Mouse (Mus musculus) stomach, embryonic 16.5 days (tissue): ENCODE data around the gene Usp44. TPM values are rescaled to one million over a fixed set of nuclear protein-coding genes. Genes with fewer than 3 reads are reported as not detected.
A peak's percentile ranks its signal among the peaks of the same experiment; 100 is the strongest.
"Not testable (repeated sequence)": the region's sequence is repeated elsewhere in the genome, so short reads cannot be mapped to it uniquely, and the experiment has no call there.

Experiments used
- ATAC-seq: fragments of 200-750 bp; cut with Nextera tagmentation; 2 replicates; pipeline ENCODE4 v1.8.0; 2017; ENCODE audit warnings: moderate number of reproducible peaks, moderate TSS enrichment; ENCODE audit not compliant: insufficient read depth, low FRiP score
- H3K27ac ChIP-seq: fragments of 300-500 bp; sonication (generic); 2 replicates; pipeline ENCODE4 v1.5.1; 2014; ENCODE audit warnings: low read length
- H3K27me3 ChIP-seq: fragments of 300-500 bp; sonication (generic); 2 replicates; pipeline ENCODE4 v1.6.1; 2014; ENCODE audit warnings: low read length, control low read depth, mixed read lengths; ENCODE audit not compliant: control insufficient read depth, insufficient read depth
- H3K36me3 ChIP-seq: fragments of 300-500 bp; sonication (generic); 2 replicates; pipeline ENCODE4 v1.6.1; 2014; ENCODE audit warnings: low read length; ENCODE audit not compliant: control insufficient read depth, insufficient read depth
- H3K4me1 ChIP-seq: fragments of 300-500 bp; sonication (generic); 2 replicates; pipeline ENCODE4 v1.6.1; 2014; ENCODE audit warnings: low read length, control low read depth, mixed read lengths; ENCODE audit not compliant: control insufficient read depth, insufficient read depth
- H3K4me2 ChIP-seq: fragments of 300-500 bp; sonication (generic); 2 replicates; pipeline ENCODE4 v1.6.1; 2014; ENCODE audit warnings: low read depth, low read length, mixed read lengths
- H3K4me3 ChIP-seq: fragments of 300-500 bp; sonication (generic); replicated peaks from 2 replicates; pipeline ENCODE4 v1.5.1; 2014; ENCODE audit warnings: mild to moderate bottlenecking, low read length
- H3K9ac ChIP-seq: fragments of 300-500 bp; sonication (generic); 2 replicates; pipeline ENCODE4 v1.6.1; 2014; ENCODE audit warnings: low read length
- H3K9me3 ChIP-seq: fragments of 300-500 bp; sonication (generic); replicated peaks from 2 replicates; pipeline ENCODE4 v1.6.1; 2016; ENCODE audit warnings: low read length, control low read depth; ENCODE audit not compliant: control insufficient read depth
- WGBS: fragments of 180-500 bp; shearing (Covaris S2); extraction: QIAGEN DNeasy Blood & Tissue Kit; methylation state at CpG from one replicate; pipeline ENCODE4 v1.1.7; 2014; 5-methylcytosine and 5-hydroxymethylcytosine counted together
- polyA plus RNA-seq: library from polyadenylated mRNA; unstranded; fragments of >200 nt; fragmentation: Nextera tagmentation; extraction: Ambion mirVana; gene quantifications from 2 replicates; pipeline ENCODE4 v1.2.1, GENCODE M21; 2015

Gene Usp44
- polyA plus RNA-seq, 1 experiment from 2014 or later, result 0.35 TPM

DNA sequence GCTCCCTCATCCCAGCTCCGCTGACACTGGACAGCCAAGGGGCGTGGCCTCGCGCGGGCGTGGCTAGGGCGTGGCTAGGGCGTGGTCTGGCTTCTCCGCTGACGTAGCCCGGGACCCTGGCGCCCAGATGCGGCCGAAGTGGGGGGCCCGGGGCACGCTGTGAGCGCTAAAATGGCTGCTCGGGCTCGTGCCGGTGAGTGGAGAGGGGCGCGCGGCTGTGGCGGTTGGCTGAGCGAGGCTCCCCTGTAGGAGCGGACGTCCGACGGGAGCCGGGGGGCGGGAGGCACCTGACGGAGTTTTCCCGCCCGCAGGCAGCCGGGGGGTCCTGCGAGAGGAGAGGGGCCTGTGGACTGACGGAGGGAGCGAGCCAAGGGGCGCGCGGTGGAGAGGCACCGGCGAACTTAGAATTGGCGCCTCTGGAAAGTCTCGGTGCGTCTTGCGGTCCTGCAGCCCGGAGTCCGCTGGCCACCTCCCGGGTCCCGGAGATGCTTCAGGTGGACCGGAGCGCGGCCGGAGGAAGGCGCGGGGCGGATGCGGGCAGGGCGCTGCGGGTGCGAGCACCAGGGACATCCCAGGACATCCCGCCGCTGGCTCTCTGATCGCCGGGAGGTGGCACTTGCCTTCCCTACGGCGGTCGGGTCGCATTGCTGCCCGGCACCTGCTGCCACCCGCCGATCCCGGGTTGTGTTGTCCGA lies 2.5 kb downstream of the Usp44 start:
- no peaks in the 10 kb centered on the region for H3K9me3 ChIP-seq
- no peak overlapping the region for H3K27ac ChIP-seq
- H3K36me3 ChIP-seq, result no peaks in the 10 kb centered on the region
- WGBS, result under 1% methylated on average over 73 of the region's 75 CpGs
- peaks cover 11% of the 10 kb centered on the region; the same call in 1 of the 2 replicates for H3K4me1 ChIP-seq
- H3K27me3 ChIP-seq, result peaks cover 55% of the 10 kb centered on the region
- H3K4me3 ChIP-seq, result peak overlapping the region; percentile 63
- H3K9ac ChIP-seq, result peak overlapping the region; percentile 59
- ATAC-seq, result peak; percentile 76; the same call in 1 of the 2 replicates
- peak overlapping the region; percentile 87 for H3K4me2 ChIP-seq

DNA sequence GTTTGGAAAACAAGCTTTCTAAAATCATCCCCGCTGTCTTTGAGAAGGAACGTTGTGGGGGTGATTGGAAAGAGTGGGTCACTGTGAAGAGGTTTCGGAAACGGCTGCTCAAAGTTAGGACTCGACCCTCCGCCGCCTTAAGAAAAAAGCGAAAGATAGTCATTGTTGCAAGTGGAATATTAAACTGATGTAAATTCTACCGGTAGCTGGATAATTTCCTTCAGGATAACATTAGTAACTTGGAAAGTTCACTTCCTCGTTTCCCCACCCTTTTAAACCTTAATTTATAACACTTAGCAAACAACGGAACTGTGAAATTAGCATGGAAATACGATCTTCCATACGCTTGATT lies 3.0 kb downstream of the Usp44 start:
- H3K9me3 ChIP-seq, result no peaks in the 10 kb centered on the region
- peaks cover 55% of the 10 kb centered on the region for H3K27me3 ChIP-seq
- ATAC-seq, result no peak
- H3K9ac ChIP-seq, result no peak overlapping the region; the same call in 1 of the 2 replicates
- H3K27ac ChIP-seq, result no peak overlapping the region
- peak overlapping the region; percentile 63 for H3K4me3 ChIP-seq
- H3K4me2 ChIP-seq, result peak overlapping the region; percentile 87
- no peaks in the 10 kb centered on the region for H3K36me3 ChIP-seq
- peaks cover 11% of the 10 kb centered on the region; the same call in 1 of the 2 replicates for H3K4me1 ChIP-seq
- 4% methylated on average over 13 of the region's 13 CpGs for WGBS

GRCm38 (mm10) chr10:93835115-93835514 lies 3.8 kb downstream of the Usp44 start:
- WGBS, result 87% methylated on average over 7 of the region's 7 CpGs

GRCm38 (mm10) chr10:93846706-93847105 lies 15.4 kb downstream of the Usp44 start:
- Histone ChIP-seq H3K4me1 (no peaks in the 10 kb centered on the region), H3K9ac (no peak overlapping the region), H3K36me3 (no peaks in the 10 kb centered on the region), H3K9me3 (peaks cover 6% of the 10 kb centered on the region), H3K4me2 (no peak overlapping the region), H3K27ac (no peak overlapping the region), H3K27me3 (no peaks in the 10 kb centered on the region), H3K4me3 (no peak overlapping the region)
- 93% methylated on average over 13 of the region's 13 CpGs for WGBS
- no peak for ATAC-seq

More at GRCm38 (mm10) chr10:93835115-93835514, 3.8 kb downstream of the Usp44 start:
- not testable (repeated sequence) for H3K9ac ChIP-seq, H3K9me3 ChIP-seq, H3K4me2 ChIP-seq, ATAC-seq, H3K4me3 ChIP-seq, H3K27ac ChIP-seq, H3K36me3 ChIP-seq
- peaks cover 11% of the 10 kb centered on the region; the same call in 1 of the 2 replicates for H3K4me1 ChIP-seq
- peaks cover 53% of the 10 kb centered on the region for H3K27me3 ChIP-seq

- Histone ChIP-seq H3K4me1 (no peaks in the 10 kb centered on the region), H3K27ac (no peak overlapping the region), H3K9ac (no peak overlapping the region), H3K9me3 (no peaks in the 10 kb centered on the region), H3K4me2 (no peak overlapping the region), H3K4me3 (no peak overlapping the region), H3K27me3 (no peaks in the 10 kb centered on the region), H3K36me3 (peaks cover 6% of the 10 kb centered on the region; the same call in 1 of the 2 replicates)
- ATAC-seq, result no peak
- WGBS, result 88% methylated on average over 9 of the region's 9 CpGs
These were observed 23.8 kb downstream of the Usp44 start for GRCm38 (mm10) chr10:93855126-93855525.

DNA sequence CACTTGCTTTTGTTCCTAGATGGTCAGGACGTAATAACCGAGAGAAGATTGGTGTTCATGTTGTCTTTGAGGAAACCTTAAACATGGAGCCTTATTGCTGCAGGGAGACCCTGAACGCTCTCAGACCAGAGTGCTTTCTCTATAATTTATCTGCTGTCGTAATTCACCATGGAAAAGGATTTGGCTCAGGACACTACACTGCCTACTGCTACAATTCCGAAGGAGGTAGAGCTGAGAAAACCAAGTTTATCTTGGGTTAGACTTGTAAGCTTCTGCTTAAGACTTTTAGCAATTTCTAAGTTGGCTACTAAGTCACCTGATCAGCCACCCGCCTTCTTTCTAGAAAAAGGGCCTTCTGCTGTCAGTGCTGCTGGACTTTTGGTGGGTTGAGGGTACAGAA lies 24.7 kb downstream of the Usp44 start:
- Histone ChIP-seq H3K36me3 (peaks cover 9% of the 10 kb centered on the region; the same call in 1 of the 2 replicates), H3K9ac (no peak overlapping the region), H3K9me3 (no peaks in the 10 kb centered on the region), H3K4me3 (no peak overlapping the region), H3K4me1 (no peaks in the 10 kb centered on the region), H3K27ac (no peak overlapping the region), H3K4me2 (no peak overlapping the region), H3K27me3 (no peaks in the 10 kb centered on the region)
- no peak for ATAC-seq
- 87% methylated on average over 6 of the region's 6 CpGs for WGBS

- H3K4me2 ChIP-seq, result no peak overlapping the region
- no peaks in the 10 kb centered on the region for H3K4me1 ChIP-seq
- H3K9ac ChIP-seq, result no peak overlapping the region
- no peaks in the 10 kb centered on the region for H3K9me3 ChIP-seq
- H3K4me3 ChIP-seq, result no peak overlapping the region
- H3K27me3 ChIP-seq, result no peaks in the 10 kb centered on the region
- ATAC-seq, result no peak
- H3K36me3 ChIP-seq, result peaks cover 27% of the 10 kb centered on the region
- H3K27ac ChIP-seq, result no peak overlapping the region
- WGBS, result 91% methylated on average over 7 of the region's 7 CpGs
These were observed 37.0 kb downstream of the Usp44 start for GRCm38 (mm10) chr10:93868401-93868800.

GRCm38 (mm10) chr10:93868886-93869285 lies 37.5 kb downstream of the Usp44 start:
- H3K4me2 ChIP-seq, result no peak overlapping the region
- no peak overlapping the region for H3K4me3 ChIP-seq
- H3K27ac ChIP-seq, result no peak overlapping the region
- H3K4me1 ChIP-seq, result no peaks in the 10 kb centered on the region
- ATAC-seq, result no peak
- peaks cover 27% of the 10 kb centered on the region for H3K36me3 ChIP-seq
- 78% methylated on average over 4 of the region's 4 CpGs for WGBS
- H3K9ac ChIP-seq, result no peak overlapping the region
- H3K27me3 ChIP-seq, result no peaks in the 10 kb centered on the region
- no peaks in the 10 kb centered on the region for H3K9me3 ChIP-seq

DNA sequence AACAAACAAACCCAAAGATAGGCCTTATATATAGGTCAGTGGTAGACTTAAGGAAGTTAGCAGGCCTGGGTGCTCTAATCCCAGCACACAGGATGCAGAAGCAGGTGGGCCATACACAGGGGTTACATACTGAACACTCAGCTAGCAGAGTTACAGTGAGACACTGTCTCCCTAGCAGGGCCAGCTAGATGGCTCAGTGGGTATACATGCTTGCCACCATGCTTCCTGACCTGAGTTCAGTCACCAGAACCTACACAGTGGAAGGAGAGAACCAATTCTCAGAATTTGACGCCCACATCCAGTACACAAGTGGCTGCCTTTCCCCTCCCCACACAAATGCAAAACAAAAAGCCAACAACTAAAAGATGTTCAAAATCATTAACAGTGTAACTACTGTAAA lies 45.4 kb downstream of the Usp44 start:
- Histone ChIP-seq H3K9me3 (no peaks in the 10 kb centered on the region), H3K4me1 (no peaks in the 10 kb centered on the region), H3K27ac (no peak overlapping the region), H3K4me2 (no peak overlapping the region), H3K4me3 (no peak overlapping the region), H3K9ac (no peak overlapping the region), H3K36me3 (peaks cover 4% of the 10 kb centered on the region; the same call in 1 of the 2 replicates), H3K27me3 (no peaks in the 10 kb centered on the region)
- no peak for ATAC-seq
- WGBS, result 89% methylated on average over 1 of the region's 1 CpGs
